Mouse (Mus musculus) left cerebral cortex, postnatal 4 days (tissue): ENCODE measurements at regions not wholly inside any gene's neighbourhood (a gene's known extent, or its start where the extent isn't known, plus 50 kb on each side); places are given as distances from the start of the nearest gene placed in this dataset.
"Not testable (repeated sequence)": the region's sequence is repeated elsewhere in the genome, so short reads cannot be mapped to it uniquely, and the experiment has no call there.

Experiments
- DNase-seq: peaks from one replicate; pipeline ENCODE4 v3.0.0-alpha.2; 2022
- intact Hi-C: fragments of 180-260 bp; cut with DNase I; formaldehyde crosslinking; loops from one replicate; pipeline ENCODE4 v1.15.1; 2025

- DNase-seq: no peak
- intact Hi-C loops: no loop called here
Measured at GRCm38 (mm10) chr11:26721173-26721572, 127.4 kb upstream of the Vrk2 start.

- DNase-seq, intact Hi-C loops: not testable (repeated sequence)
Measured at GRCm38 (mm10) chr11:26711237-26711636, 117.4 kb upstream of the Vrk2 start.

GRCm38 (mm10) chr11:26708636-26709035 lies 114.8 kb upstream of the Vrk2 start:
- intact Hi-C loops: no loop called here
- no peak for DNase-seq

- DNase-seq: no peak
- intact Hi-C loops: no loop called here
Measured at GRCm38 (mm10) chr11:26683850-26684249, 90.1 kb upstream of the Vrk2 start.

GRCm38 (mm10) chr11:26667251-26667650 lies 73.5 kb upstream of the Vrk2 start:
- intact Hi-C loops: no loop called here
- no peak for DNase-seq

- no peak for DNase-seq
- intact Hi-C loops: no loop called here
Measured at GRCm38 (mm10) chr11:26660878-26661277, 67.1 kb upstream of the Vrk2 start.

GRCm38 (mm10) chr11:26649165-26649564 lies 55.4 kb upstream of the Vrk2 start:
- DNase-seq, intact Hi-C loops: not testable (repeated sequence)
